Mouse (Mus musculus): ENCODE measurements around the gene Fut8. TPM values are rescaled to one million over a fixed set of nuclear protein-coding genes. Genes with fewer than 3 reads are reported as not detected.

Fut8 gene
- polyA plus RNA-seq, 1 experiment from 2014 or later = 74.7 TPM

DNA sequence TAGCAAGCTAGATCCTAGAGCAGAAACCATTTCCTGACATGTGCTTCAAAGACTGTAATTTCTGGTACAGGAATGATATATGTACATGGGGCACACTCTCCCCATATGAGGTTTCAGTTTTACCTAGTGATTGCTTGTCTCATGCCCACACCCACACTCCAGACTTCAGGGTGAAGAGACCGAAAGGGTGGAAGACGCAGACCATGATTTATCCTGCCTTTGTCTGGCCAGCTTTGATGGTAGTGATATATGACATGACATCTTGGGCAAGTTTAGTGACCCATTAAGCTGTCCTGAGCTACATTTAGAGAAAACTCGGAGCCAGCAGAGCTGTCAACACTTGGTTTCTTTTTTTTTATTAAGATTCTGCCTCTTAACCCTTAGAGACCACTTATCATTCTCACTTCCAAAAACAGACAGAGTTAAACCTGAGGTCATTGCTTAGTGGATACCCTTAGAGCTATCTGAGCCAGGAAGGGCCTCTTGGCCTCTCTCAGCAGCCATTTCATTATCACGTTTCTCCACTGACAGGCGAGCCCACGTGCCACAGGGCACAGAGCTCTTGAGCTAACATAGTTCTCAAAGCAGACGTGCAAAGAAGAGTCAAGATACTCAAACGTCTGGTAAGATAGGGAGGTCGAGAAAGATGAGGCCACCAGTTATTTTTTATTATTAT is 245.4 kb downstream of the Fut8 start:
- no peak for ATAC-seq (ENCODE audit: low FRiP score)
- 43% methylated on average over 9 of the region's 9 CpGs for WGBS
- Histone ChIP-seq H3K9ac (replicated peaks) (no peak overlapping the region), H3K4me3 (replicated peaks) (no peak overlapping the region), H3K4me2 (no peak overlapping the region), H3K9me3 (replicated peaks) (no peaks in the 10 kb centered on the region), H3K27ac (replicated peaks) (no peak overlapping the region), H3K36me3 (no peaks in the 10 kb centered on the region), H3K27me3 (replicated peaks) (no peaks in the 10 kb centered on the region), H3K4me1 (no peaks in the 10 kb centered on the region)

DNA sequence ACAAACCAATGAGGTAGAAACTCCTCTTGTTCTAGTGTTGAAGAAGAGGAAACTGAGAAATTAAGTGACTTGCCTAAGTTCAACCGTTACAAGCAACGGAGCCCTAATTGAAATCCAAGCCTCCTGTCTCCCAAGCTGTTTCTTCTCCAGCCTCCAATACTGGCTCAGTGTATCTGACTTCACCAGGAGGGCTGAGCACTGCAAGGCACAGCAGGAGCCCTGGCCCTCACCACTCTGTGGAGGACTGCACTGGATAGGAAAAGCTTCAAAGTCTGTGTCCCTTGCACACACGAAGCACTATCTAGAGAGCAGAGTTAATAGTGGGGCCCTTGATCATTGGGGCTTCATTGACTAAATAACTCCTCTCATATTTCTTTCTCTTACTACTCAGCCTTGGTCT is 246.8 kb downstream of the Fut8 start:
- ATAC-seq (ENCODE audit: low FRiP score) = no peak
- 77% methylated on average over 3 of the region's 3 CpGs for WGBS

DNA sequence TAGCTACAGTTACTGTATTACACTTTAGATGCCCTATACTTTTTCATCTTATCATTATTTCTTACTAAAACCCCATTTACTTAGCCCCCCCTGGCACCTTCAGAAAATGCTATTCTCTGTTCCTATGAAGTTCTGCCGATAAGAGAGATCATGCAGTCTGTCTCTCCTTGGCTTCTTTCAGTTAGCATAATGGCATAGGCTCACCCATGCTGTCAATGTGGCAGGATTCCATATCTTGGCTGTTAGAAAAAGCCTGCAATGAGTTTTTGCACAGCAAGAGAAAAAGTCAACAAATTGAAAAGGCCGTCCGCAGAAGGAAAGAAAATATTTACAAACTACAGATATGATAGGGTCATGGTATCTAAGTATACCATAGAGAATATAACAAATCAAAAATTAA is 253.6 kb downstream of the Fut8 start:
- Histone ChIP-seq H3K9me3 (replicated peaks) (no peaks in the 10 kb centered on the region), H3K27ac (replicated peaks) (no peak overlapping the region), H3K4me2 (no peak overlapping the region), H3K9ac (replicated peaks) (no peak overlapping the region), H3K4me3 (replicated peaks) (no peak overlapping the region), H3K4me1 (no peaks in the 10 kb centered on the region), H3K27me3 (replicated peaks) (no peaks in the 10 kb centered on the region), H3K36me3 (no peaks in the 10 kb centered on the region)
- WGBS = 83% methylated on average over 3 of the region's 3 CpGs
- no peak for ATAC-seq (ENCODE audit: low FRiP score)

More for the DNA sequence above, 246.8 kb downstream of the Fut8 start:
- Histone ChIP-seq H3K4me3 (replicated peaks) (no peak overlapping the region), H3K27ac (replicated peaks) (no peak overlapping the region), H3K9ac (replicated peaks) (no peak overlapping the region), H3K27me3 (replicated peaks) (no peaks in the 10 kb centered on the region), H3K4me1 (no peaks in the 10 kb centered on the region), H3K4me2 (no peak overlapping the region), H3K36me3 (no peaks in the 10 kb centered on the region), H3K9me3 (replicated peaks) (no peaks in the 10 kb centered on the region)

DNA sequence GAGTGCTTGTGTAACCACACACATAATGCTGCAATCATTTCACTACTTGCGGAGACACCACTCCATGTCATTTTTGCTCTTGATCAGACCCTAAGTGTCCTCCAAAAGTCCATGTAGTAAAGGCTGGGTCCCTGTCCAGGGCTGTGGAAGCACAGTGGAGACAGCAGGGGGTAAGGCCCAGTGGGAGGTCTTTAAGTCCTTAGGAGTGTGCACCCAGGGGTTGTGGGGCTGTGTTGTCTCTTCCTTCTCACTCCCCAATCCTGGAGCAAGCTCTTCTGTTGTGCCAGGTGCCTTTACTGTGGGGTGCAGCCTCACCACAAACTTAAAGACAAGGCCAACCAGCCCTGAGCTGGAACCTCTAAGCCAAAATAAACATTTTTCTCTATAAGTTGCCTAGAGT is 257.9 kb downstream of the Fut8 start:
- H3K4me2 ChIP-seq = no peak overlapping the region
- WGBS = 87% methylated on average over 1 of the region's 1 CpGs
- no peaks in the 10 kb centered on the region for H3K4me1 ChIP-seq
- no peak overlapping the region for H3K27ac ChIP-seq (replicated peaks)
- no peaks in the 10 kb centered on the region for H3K36me3 ChIP-seq
- ATAC-seq (ENCODE audit: low FRiP score) = no peak
- no peaks in the 10 kb centered on the region for H3K9me3 ChIP-seq (replicated peaks)
- no peaks in the 10 kb centered on the region for H3K27me3 ChIP-seq (replicated peaks)
- no peak overlapping the region for H3K4me3 ChIP-seq (replicated peaks)
- no peak overlapping the region for H3K9ac ChIP-seq (replicated peaks)

DNA sequence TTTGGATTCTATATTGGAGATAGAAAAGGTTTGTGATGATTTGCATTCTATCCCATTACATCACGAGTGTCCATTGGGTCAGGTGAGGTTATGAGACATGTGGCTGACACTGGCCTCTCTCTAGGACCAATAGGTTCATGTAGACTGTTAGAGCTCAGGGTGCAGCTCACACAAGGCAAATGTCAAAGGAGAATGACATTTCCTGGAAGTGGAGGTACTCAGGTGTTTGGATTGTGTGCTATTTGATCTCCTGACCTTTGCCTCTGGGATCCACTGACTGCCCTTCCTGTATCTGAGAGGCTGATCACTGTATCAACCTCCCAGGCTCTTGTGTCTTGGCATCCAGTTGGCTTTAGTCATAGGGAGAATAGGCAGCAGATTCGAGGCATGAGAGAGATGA is 260.2 kb downstream of the Fut8 start:
- H3K36me3 ChIP-seq = no peaks in the 10 kb centered on the region
- no peak overlapping the region for H3K4me3 ChIP-seq (replicated peaks)
- H3K9me3 ChIP-seq (replicated peaks) = no peaks in the 10 kb centered on the region
- ATAC-seq (ENCODE audit: low FRiP score) = no peak
- no peak overlapping the region for H3K4me2 ChIP-seq
- WGBS = 75% methylated on average over 2 of the region's 2 CpGs
- H3K4me1 ChIP-seq = no peaks in the 10 kb centered on the region
- no peak overlapping the region for H3K9ac ChIP-seq (replicated peaks)
- no peak overlapping the region for H3K27ac ChIP-seq (replicated peaks)
- H3K27me3 ChIP-seq (replicated peaks) = no peaks in the 10 kb centered on the region

DNA sequence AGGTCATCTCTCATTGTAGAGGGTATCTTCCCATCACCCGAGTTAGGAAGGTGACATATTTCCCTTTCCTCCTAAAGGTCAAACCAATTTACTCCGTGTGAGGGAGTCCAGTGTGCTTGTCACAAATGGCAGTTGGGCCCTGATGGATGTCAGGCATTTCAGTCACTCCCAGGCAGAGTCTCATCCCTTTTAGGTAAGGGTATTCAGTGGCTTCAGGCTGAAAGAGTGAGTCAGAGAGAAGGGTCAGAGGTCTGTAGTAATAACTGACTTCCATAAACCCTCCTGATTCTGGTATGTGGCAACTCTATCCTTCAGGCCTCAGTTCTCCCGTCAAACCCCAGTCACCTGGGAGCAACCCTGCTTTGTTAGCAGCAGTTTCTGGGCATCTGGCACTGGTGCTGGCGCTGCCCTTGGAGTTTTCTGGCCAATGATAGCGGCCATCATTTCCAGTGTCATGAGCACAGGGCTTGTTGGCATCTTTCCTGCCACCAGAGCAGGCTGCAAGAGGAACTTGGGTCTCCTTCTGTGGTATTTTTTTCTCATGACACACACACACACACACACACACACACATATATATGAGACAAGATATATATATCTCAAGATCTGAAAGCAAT is 262.6 kb downstream of the Fut8 start:
- no peaks in the 10 kb centered on the region for H3K4me1 ChIP-seq
- WGBS = 69% methylated on average over 5 of the region's 5 CpGs
- H3K27ac ChIP-seq (replicated peaks) = no peak overlapping the region
- no peak overlapping the region for H3K9ac ChIP-seq (replicated peaks)
- H3K9me3 ChIP-seq (replicated peaks) = no peaks in the 10 kb centered on the region
- H3K4me2 ChIP-seq = no peak overlapping the region
- H3K4me3 ChIP-seq (replicated peaks) = no peak overlapping the region
- ATAC-seq (ENCODE audit: low FRiP score) = no peak
- H3K36me3 ChIP-seq = no peaks in the 10 kb centered on the region
- no peaks in the 10 kb centered on the region for H3K27me3 ChIP-seq (replicated peaks)

DNA sequence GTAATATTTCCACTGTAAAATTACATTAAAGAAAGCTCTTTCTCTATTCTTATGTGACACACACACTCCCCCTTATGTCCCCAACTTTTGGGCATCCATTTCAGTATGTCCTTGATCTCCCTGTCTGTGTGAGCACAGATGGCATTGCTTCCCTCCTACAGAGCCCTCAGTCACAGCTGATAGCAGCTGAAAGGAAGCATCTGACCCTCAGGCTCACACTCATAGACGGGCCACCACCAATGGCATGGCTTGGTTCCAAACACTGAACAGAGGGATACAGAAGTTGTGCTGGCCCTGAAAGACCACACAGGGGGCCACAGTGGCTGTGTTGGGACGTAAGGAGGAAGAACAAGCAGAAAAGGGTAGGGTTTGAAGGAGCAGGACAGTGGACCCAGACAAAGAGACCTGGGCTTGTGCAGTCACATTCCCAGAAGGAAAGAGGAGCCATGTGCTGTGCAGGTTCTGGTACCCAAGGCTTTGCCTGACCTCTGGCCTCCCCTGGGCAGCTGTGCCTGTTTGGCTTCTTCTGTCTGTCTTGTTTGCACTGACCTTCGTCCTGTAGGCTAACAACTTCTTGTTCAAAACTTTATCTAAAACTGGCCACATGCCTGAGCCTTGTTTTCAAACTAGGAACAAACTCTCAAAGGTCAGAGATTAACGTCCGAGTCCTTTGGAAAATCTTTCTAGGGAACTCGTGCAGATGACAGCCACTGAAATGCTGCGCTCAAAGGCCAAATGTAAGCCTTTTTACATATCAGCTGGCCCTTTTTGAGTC is 263.7 kb downstream of the Fut8 start:
- Histone ChIP-seq H3K4me3 (replicated peaks) (no peak overlapping the region), H3K4me1 (no peaks in the 10 kb centered on the region), H3K27ac (replicated peaks) (no peak overlapping the region), H3K36me3 (no peaks in the 10 kb centered on the region), H3K9me3 (replicated peaks) (no peaks in the 10 kb centered on the region), H3K27me3 (replicated peaks) (no peaks in the 10 kb centered on the region), H3K4me2 (no peak overlapping the region), H3K9ac (replicated peaks) (no peak overlapping the region)
- 59% methylated on average over 7 of the region's 7 CpGs for WGBS
- ATAC-seq (ENCODE audit: low FRiP score) = no peak

DNA sequence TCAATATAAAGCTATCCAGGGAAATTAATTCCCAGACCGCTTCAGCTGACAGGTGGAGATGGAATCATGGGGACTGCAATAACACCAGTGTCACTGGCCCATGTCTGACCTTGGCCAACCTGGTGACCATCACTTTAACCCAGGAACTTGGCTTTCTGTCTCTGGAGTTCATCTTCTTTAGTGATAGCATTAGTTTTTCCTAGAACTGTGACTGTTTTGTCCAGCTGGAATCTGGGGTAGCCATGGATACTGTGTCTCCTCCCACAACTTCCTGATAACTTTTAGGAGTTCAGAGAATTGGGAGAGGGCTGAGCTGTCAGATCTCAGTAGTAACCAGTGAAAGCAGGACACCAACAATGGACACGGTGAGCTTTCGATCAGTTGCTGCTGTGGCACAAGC is 264.3 kb downstream of the Fut8 start:
- 90% methylated on average over 3 of the region's 3 CpGs for WGBS
- no peak overlapping the region for H3K27ac ChIP-seq (replicated peaks)
- H3K9me3 ChIP-seq (replicated peaks) = no peaks in the 10 kb centered on the region
- ATAC-seq (ENCODE audit: low FRiP score) = no peak
- H3K27me3 ChIP-seq (replicated peaks) = no peaks in the 10 kb centered on the region
- H3K4me3 ChIP-seq (replicated peaks) = no peak overlapping the region
- H3K4me2 ChIP-seq = no peak overlapping the region
- no peak overlapping the region for H3K9ac ChIP-seq (replicated peaks)
- no peaks in the 10 kb centered on the region for H3K36me3 ChIP-seq
- H3K4me1 ChIP-seq = no peaks in the 10 kb centered on the region

DNA sequence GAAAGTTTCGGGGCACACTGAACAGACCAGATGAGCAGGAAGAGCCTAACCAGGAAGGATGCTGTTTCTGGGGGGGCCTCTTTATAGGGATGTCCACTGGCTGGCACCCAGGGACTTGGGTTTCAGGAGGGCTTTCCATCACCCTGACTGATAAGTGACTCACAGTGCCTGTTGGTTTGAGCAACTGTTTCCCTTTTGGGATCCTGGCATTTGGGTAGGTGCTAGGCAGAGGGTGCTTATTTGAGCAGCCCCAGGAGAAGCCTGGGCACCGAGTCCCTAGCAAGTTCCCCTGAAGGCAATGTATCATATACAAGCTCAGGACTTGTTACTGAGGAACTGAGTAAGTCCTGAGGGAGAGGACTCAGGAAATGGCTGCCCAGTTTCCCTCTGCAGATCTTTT is 267.5 kb downstream of the Fut8 start:
- ATAC-seq (ENCODE audit: low FRiP score) = no peak
- 86% methylated on average over 2 of the region's 2 CpGs for WGBS
- Histone ChIP-seq H3K4me2 (no peak overlapping the region), H3K9ac (replicated peaks) (no peak overlapping the region), H3K4me3 (replicated peaks) (no peak overlapping the region), H3K9me3 (replicated peaks) (no peaks in the 10 kb centered on the region), H3K36me3 (no peaks in the 10 kb centered on the region), H3K27me3 (replicated peaks) (no peaks in the 10 kb centered on the region), H3K27ac (replicated peaks) (no peak overlapping the region), H3K4me1 (no peaks in the 10 kb centered on the region)

DNA sequence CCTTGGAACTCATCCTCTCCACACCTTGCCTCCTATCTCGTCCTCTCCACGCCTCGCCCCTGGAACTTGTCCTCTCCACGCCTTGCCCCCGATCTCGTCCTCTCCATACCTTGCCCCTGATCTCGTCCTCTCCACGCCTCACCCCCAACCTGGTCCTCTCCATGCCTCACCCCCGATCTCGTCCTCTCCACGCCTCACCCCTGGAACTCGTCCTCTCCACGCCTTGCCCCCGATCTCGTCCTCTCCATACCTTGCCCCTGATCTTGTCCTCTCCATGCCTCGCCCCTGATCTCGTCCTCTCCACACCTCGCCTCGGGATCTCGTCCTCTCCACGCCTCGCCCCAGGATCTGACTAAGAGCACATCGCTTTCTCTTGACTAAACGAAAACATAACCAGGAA is 269.8 kb downstream of the Fut8 start:
- no peak for ATAC-seq (ENCODE audit: low FRiP score)
- no peak overlapping the region for H3K27ac ChIP-seq (replicated peaks)
- H3K4me1 ChIP-seq = no peaks in the 10 kb centered on the region
- WGBS = 92% methylated on average over 24 of the region's 24 CpGs
- H3K9ac ChIP-seq (replicated peaks) = no peak overlapping the region
- H3K9me3 ChIP-seq (replicated peaks) = no peaks in the 10 kb centered on the region
- no peak overlapping the region for H3K4me3 ChIP-seq (replicated peaks)
- H3K4me2 ChIP-seq = no peak overlapping the region
- no peaks in the 10 kb centered on the region for H3K27me3 ChIP-seq (replicated peaks)
- H3K36me3 ChIP-seq = no peaks in the 10 kb centered on the region

DNA sequence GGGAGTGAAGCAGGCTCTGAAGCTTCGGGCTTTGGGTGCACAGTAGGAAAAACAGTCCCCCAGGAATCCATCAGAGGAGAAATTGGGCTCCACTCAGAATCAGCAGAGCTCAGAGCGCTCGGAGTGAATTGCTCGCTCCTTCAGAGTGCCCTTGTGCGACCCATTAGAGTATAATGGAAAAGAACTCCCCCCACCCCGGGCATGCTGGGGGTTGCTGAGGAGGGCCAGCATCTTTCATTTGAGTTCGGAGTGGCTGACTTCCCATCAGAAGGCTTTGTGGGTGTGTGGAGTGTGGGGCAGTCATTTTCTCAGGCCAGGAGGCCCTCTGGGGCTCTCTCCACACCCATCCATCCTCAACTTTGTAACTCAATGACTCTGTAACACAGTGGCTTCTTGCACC is 272.8 kb downstream of the Fut8 start:
- no peak for ATAC-seq (ENCODE audit: low FRiP score)
- no peaks in the 10 kb centered on the region for H3K4me1 ChIP-seq
- H3K27me3 ChIP-seq (replicated peaks) = no peaks in the 10 kb centered on the region
- H3K9ac ChIP-seq (replicated peaks) = no peak overlapping the region
- no peak overlapping the region for H3K4me2 ChIP-seq
- H3K4me3 ChIP-seq (replicated peaks) = no peak overlapping the region
- H3K36me3 ChIP-seq = no peaks in the 10 kb centered on the region
- WGBS = 83% methylated on average over 7 of the region's 7 CpGs
- no peaks in the 10 kb centered on the region for H3K9me3 ChIP-seq (replicated peaks)
- no peak overlapping the region for H3K27ac ChIP-seq (replicated peaks)

DNA sequence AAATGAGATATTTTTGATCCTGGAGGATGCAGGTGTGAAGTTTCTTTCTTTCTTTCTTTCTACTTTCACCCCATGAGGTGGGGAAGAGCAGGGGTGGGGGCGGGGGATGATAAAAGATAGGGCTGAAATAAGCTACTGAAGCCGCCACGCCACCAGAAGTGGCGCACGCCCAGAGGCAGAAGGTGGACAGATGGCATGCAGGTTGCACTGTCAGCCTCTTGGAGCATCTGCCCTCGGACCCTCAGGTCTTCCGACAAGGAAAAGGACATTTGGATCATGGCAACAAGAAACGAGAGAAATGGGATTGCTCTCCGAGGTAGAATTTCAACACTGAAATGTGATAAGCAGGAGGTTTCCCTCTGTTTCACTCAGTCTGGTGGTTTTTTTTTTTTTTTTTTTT is 273.3 kb downstream of the Fut8 start:
- no peak for ATAC-seq (ENCODE audit: low FRiP score)

More for the DNA sequence above, 273.3 kb downstream of the Fut8 start:
- H3K9me3 ChIP-seq (replicated peaks) = no peaks in the 10 kb centered on the region
- H3K27ac ChIP-seq (replicated peaks) = no peak overlapping the region
- no peak overlapping the region for H3K4me2 ChIP-seq
- H3K9ac ChIP-seq (replicated peaks) = no peak overlapping the region
- H3K27me3 ChIP-seq (replicated peaks) = no peaks in the 10 kb centered on the region
- no peaks in the 10 kb centered on the region for H3K36me3 ChIP-seq
- 78% methylated on average over 9 of the region's 9 CpGs for WGBS
- no peaks in the 10 kb centered on the region for H3K4me1 ChIP-seq
- no peak overlapping the region for H3K4me3 ChIP-seq (replicated peaks)

Data from neural tube, embryonic 15.5 days (tissue).